Mouse (Mus musculus) liver, adult 2 months (tissue): ENCODE data around the gene Thrb. TPM values are rescaled to one million over a fixed set of nuclear protein-coding genes. Genes with fewer than 3 reads are reported as not detected.

Source experiments
- DNase-seq: peaks from one replicate; pipeline ENCODE4 v3.0.0-alpha.2; 2011; ENCODE audit warnings: low read depth, low spot score; ENCODE audit errors: extremely low read depth
- H3K27ac ChIP-seq: fragments of 200-500 bp; replicated peaks from 2 replicates; pipeline ENCODE4 v1.5.1; 2012; ENCODE audit warnings: low read depth, mild to moderate bottlenecking, control low read depth, inconsistent platforms, low read length; ENCODE audit not compliant: insufficient read depth
- H3K27me3 ChIP-seq: fragments of 200-500 bp; 2 replicates; pipeline ENCODE4 v1.6.1; 2012; ENCODE audit warnings: mild to moderate bottlenecking, moderate library complexity, low read length, inconsistent platforms; ENCODE audit not compliant: control insufficient read depth, insufficient read depth
- H3K36me3 ChIP-seq: fragments of 200-500 bp; 2 replicates; pipeline ENCODE4 v1.6.1; 2012; ENCODE audit warnings: low read length, inconsistent platforms; ENCODE audit not compliant: control insufficient read depth, insufficient read depth
- H3K4me1 ChIP-seq: fragments of 200-500 bp; 2 replicates; pipeline ENCODE4 v1.6.1; 2011; ENCODE audit warnings: low read length; ENCODE audit not compliant: control insufficient read depth, insufficient read depth
- H3K4me3 ChIP-seq: fragments of 200-500 bp; 2 replicates; pipeline ENCODE4 v1.5.1; 2011; ENCODE audit warnings: low read depth, mild to moderate bottlenecking, control low read depth, low read length, moderate library complexity; ENCODE audit not compliant: insufficient read depth
- H3K79me2 ChIP-seq: fragments of 200-500 bp; 2 replicates; pipeline ENCODE4 v1.6.1; 2012; ENCODE audit warnings: inconsistent platforms, mild to moderate bottlenecking, low read length, moderate library complexity; ENCODE audit not compliant: control insufficient read depth, insufficient read depth
- H3K9ac ChIP-seq: fragments of 200-500 bp; 2 replicates; pipeline ENCODE4 v1.6.1; 2012; ENCODE audit warnings: low read depth, mild to moderate bottlenecking, control low read depth, inconsistent platforms, low read length
- CTCF ChIP-seq: fragments of 200-500 bp; IDR thresholded peaks from 2 replicates; pipeline ENCODE4 v1.5.1; 2011; ENCODE audit warnings: low read depth, low read length, control low read depth
- POLR2A ChIP-seq: fragments of 200-500 bp; IDR thresholded peaks from 2 replicates; pipeline ENCODE4 v1.6.1; 2011; ENCODE audit warnings: low read length, control low read depth; ENCODE audit not compliant: insufficient read depth; ENCODE audit errors: extremely low read depth
- WGBS: fragments of 180-500 bp; shearing (Covaris S2); methylation state at CpG from one replicate; pipeline ENCODE4 v1.1.7; 2018; 5-methylcytosine and 5-hydroxymethylcytosine counted together
- polyA plus RNA-seq: library from polyadenylated mRNA; depleted of rRNA; stranded (reverse); fragments of >200 nt; gene quantifications from 2 replicates; pipeline ENCODE4 v1.2.3, GENCODE M21; 2012
- total RNA-seq: library from RNA; depleted of rRNA; stranded (reverse); fragments of >200 nt; gene quantifications from 2 replicates; pipeline ENCODE4 v1.2.3, GENCODE M21; 2014

The Thrb gene
- total and polyA plus RNA-seq, 2 experiments, result 8.6 to 34.6 TPM

GRCm38 (mm10) chr14:17691246-17691645 lies 31.2 kb downstream of the Thrb start:
- Histone ChIP-seq H3K36me3 (no peaks in the 10 kb centered on the region), H3K4me1 (peaks cover 29% of the 10 kb centered on the region), H3K27me3 (no peaks in the 10 kb centered on the region), H3K79me2 (peaks cover 37% of the 10 kb centered on the region), H3K27ac (no peak overlapping the region), H3K9ac (no peak overlapping the region), H3K4me3 (no peak overlapping the region)
- TF ChIP-seq POLR2A (no peak), CTCF (no peak)
- DNase-seq, result peak; percentile 48
- 23% methylated on average over 1 of the region's 1 CpGs for WGBS

GRCm38 (mm10) chr14:17695526-17695925 lies 35.5 kb downstream of the Thrb start:
- H3K4me1 ChIP-seq, result peaks cover 39% of the 10 kb centered on the region
- H3K27me3 ChIP-seq, result no peaks in the 10 kb centered on the region
- no peak overlapping the region for H3K4me3 ChIP-seq
- WGBS, result 32% methylated on average over 4 of the region's 4 CpGs
- DNase-seq, result peak; percentile 78
- TF ChIP-seq CTCF, result no peak
- TF ChIP-seq POLR2A, result no peak
- no peak overlapping the region for H3K9ac ChIP-seq
- H3K27ac ChIP-seq, result peak overlapping the region; percentile 97
- peaks cover 29% of the 10 kb centered on the region for H3K79me2 ChIP-seq
- H3K36me3 ChIP-seq, result no peaks in the 10 kb centered on the region

DNA sequence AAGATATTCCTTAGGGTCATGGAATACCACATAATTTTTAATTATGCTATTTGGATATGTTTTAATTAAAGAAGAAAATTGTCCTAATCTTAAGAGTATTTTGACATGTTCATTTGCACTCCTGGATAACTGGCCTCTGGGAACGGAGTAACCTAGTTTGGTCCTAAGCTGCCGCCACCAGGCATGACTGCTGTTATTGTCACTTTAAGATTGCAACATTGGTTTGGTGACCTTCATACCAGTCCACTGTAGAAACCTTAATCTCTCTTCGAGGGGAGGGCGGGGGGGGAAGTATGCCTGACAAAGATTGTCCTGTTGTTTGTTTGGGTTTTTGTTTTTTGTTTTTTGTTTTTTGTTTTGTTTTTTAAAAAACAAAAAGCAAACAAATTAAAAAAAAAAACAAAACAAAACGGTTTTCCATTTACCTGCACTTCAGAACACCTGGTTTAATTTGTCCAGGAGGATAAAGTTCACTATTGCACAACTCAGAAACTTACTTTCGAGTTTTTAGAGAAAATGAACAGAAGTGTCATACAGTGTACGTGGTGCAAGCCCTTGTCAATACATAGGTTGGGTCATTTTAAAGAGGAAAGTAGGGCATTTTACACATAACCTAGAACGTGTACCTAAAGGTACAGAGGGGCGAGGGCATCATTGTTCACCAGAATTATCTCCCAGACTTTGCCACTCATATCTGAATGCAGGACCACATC lies 38.0 kb downstream of the Thrb start:
- DNase-seq, result peak; percentile 95
- Histone ChIP-seq H3K4me1 (peaks cover 36% of the 10 kb centered on the region), H3K79me2 (peaks cover 24% of the 10 kb centered on the region; the same call in 1 of the 2 replicates), H3K36me3 (no peaks in the 10 kb centered on the region), H3K9ac (peak overlapping the region; percentile 35; the same call in 1 of the 2 replicates), H3K27ac (peak overlapping the region; percentile 90), H3K27me3 (no peaks in the 10 kb centered on the region), H3K4me3 (peak overlapping the region; percentile 30; the same call in 1 of the 2 replicates)
- TF ChIP-seq POLR2A (no peak), CTCF (no peak)
- 25% methylated on average over 9 of the region's 9 CpGs for whole genome bisulfite sequencing

GRCm38 (mm10) chr14:17700228-17700627 lies 40.2 kb downstream of the Thrb start:
- no peak for TF ChIP-seq CTCF
- WGBS, result 28% methylated on average over 3 of the region's 3 CpGs
- Histone ChIP-seq H3K27me3 (no peaks in the 10 kb centered on the region), H3K9ac (no peak overlapping the region), H3K79me2 (peaks cover 27% of the 10 kb centered on the region; the same call in 1 of the 2 replicates), H3K27ac (peak overlapping the region; percentile 43; the same call in 1 of the 2 replicates), H3K4me3 (no peak overlapping the region), H3K4me1 (peaks cover 29% of the 10 kb centered on the region), H3K36me3 (no peaks in the 10 kb centered on the region)
- DNase-seq, result peak; percentile 77

GRCm38 (mm10) chr14:17713297-17713904 lies 53.3 kb downstream of the Thrb start:
- Histone ChIP-seq H3K27me3 (no peaks in the 10 kb centered on the region), H3K4me3 (no peak overlapping the region), H3K36me3 (peaks cover 6% of the 10 kb centered on the region), H3K27ac (no peak overlapping the region), H3K79me2 (peaks cover 25% of the 10 kb centered on the region; the same call in 1 of the 2 replicates), H3K4me1 (no peaks in the 10 kb centered on the region), H3K9ac (no peak overlapping the region)
- DNase-seq, result no peak
- WGBS, result 91% methylated on average over 7 of the region's 7 CpGs
- no peak for TF ChIP-seq POLR2A
- TF ChIP-seq CTCF, result no peak

GRCm38 (mm10) chr14:17719494-17719893 lies 59.4 kb downstream of the Thrb start:
- H3K4me1 ChIP-seq, result peaks cover 17% of the 10 kb centered on the region; the same call in 1 of the 2 replicates
- no peak for DNase-seq
- no peaks in the 10 kb centered on the region for H3K27me3 ChIP-seq
- 73% methylated on average over 2 of the region's 2 CpGs for WGBS
- H3K4me3 ChIP-seq, result no peak overlapping the region
- peaks cover 22% of the 10 kb centered on the region; the same call in 1 of the 2 replicates for H3K79me2 ChIP-seq
- TF ChIP-seq CTCF, result no peak
- no peak for TF ChIP-seq POLR2A
- no peak overlapping the region; the same call in 1 of the 2 replicates for H3K27ac ChIP-seq
- no peaks in the 10 kb centered on the region for H3K36me3 ChIP-seq
- H3K9ac ChIP-seq, result no peak overlapping the region
